Mouse (Mus musculus) liver, embryonic 11.5 days (tissue): ENCODE results near the gene Cpa5. TPM values are rescaled to one million over a fixed set of nuclear protein-coding genes. Genes with fewer than 3 reads are reported as not detected.

Experiments used
- ATAC-seq: fragments of 200-750 bp; cut with Nextera tagmentation; replicated peaks from 2 replicates; pipeline ENCODE4 v1.8.0; 2017; ENCODE audit warnings: moderate number of reproducible peaks, mild to moderate bottlenecking, moderate TSS enrichment, moderate library complexity; ENCODE audit not compliant: low FRiP score
- DNase-seq: peaks from one replicate; pipeline ENCODE4 v3.0.0-alpha.2; 2017; ENCODE audit warnings: low spot score
- H3K27ac ChIP-seq: fragments of 300-500 bp; sonication (generic); 2 replicates; pipeline ENCODE4 v1.5.1; 2014; ENCODE audit warnings: mild to moderate bottlenecking, low read depth, low read length, control low read depth
- H3K27me3 ChIP-seq: fragments of 300-500 bp; sonication (generic); replicated peaks from 2 replicates; pipeline ENCODE4 v1.6.1; 2014; ENCODE audit warnings: low read length, mixed read lengths; ENCODE audit not compliant: control insufficient read depth, insufficient read depth
- H3K36me3 ChIP-seq: fragments of 300-500 bp; sonication (generic); 2 replicates; pipeline ENCODE4 v1.6.1; 2014; ENCODE audit warnings: mild to moderate bottlenecking, low read length, moderate library complexity, mixed read lengths; ENCODE audit not compliant: control insufficient read depth, insufficient read depth
- H3K4me1 ChIP-seq: fragments of 300-500 bp; sonication (generic); replicated peaks from 2 replicates; pipeline ENCODE4 v1.6.1; 2014; ENCODE audit warnings: low read length, mixed read lengths; ENCODE audit not compliant: control insufficient read depth, insufficient read depth
- H3K4me2 ChIP-seq: fragments of 300-500 bp; sonication (generic); 2 replicates; pipeline ENCODE4 v1.6.1; 2014; ENCODE audit warnings: mild to moderate bottlenecking, control low read depth, moderate library complexity
- H3K4me3 ChIP-seq: fragments of 300-500 bp; sonication (generic); 2 replicates; pipeline ENCODE4 v1.5.1; 2014; ENCODE audit warnings: low read depth, low read length, control low read depth
- H3K9ac ChIP-seq: fragments of 300-500 bp; sonication (generic); 2 replicates; pipeline ENCODE4 v1.6.1; 2014; ENCODE audit warnings: low read depth, low read length, control low read depth
- H3K9me3 ChIP-seq: fragments of 300-500 bp; sonication (generic); 2 replicates; pipeline ENCODE4 v1.6.1; 2016; ENCODE audit warnings: low read length, inconsistent platforms, mixed read lengths; ENCODE audit not compliant: control insufficient read depth
- WGBS: fragments of 180-500 bp; shearing (Covaris S2); extraction: QIAGEN DNeasy Blood & Tissue Kit; methylation state at CpG from one replicate; pipeline ENCODE4 v1.1.7; 2014; 5-methylcytosine and 5-hydroxymethylcytosine counted together
- polyA plus RNA-seq: library from polyadenylated mRNA; unstranded; fragments of >200 nt; fragmentation: Nextera tagmentation; extraction: Ambion mirVana; gene quantifications from 2 replicates; pipeline ENCODE4 v1.2.1, GENCODE M21; 2014

Gene Cpa5
- polyA plus RNA-seq, 1 experiment from 2014 or later: not detected

DNA sequence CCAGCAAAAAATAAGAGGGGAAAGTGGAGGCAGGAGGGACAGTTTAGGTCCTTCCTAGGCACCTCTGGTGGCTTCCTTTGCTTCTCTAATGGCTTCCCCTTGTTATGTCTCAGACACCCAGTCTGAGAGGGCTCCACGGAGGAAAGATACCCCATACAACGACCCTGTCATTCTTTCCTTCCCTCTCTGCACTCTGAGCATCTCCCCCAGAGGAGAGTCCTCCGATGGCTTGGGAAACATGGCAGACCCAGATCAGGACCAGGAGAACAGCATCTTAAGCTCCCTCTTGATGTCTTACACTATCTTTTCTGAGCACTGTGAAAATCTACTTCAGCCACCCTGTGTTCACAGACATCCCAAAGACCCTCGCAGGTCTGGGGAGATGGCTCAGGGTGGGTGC, 4.9 kb downstream of the Cpa5 start:
- H3K27ac ChIP-seq: no peak overlapping the region
- WGBS: 41% methylated on average over 4 of the region's 4 CpGs
- peaks cover 16% of the 10 kb centered on the region for H3K4me1 ChIP-seq
- no peak overlapping the region for H3K4me2 ChIP-seq
- ATAC-seq: no peak
- H3K4me3 ChIP-seq: no peak overlapping the region
- H3K9ac ChIP-seq: no peak overlapping the region
- H3K9me3 ChIP-seq: no peaks in the 10 kb centered on the region
- H3K36me3 ChIP-seq: no peaks in the 10 kb centered on the region
- H3K27me3 ChIP-seq: peaks cover 40% of the 10 kb centered on the region
- no peak for DNase-seq

DNA sequence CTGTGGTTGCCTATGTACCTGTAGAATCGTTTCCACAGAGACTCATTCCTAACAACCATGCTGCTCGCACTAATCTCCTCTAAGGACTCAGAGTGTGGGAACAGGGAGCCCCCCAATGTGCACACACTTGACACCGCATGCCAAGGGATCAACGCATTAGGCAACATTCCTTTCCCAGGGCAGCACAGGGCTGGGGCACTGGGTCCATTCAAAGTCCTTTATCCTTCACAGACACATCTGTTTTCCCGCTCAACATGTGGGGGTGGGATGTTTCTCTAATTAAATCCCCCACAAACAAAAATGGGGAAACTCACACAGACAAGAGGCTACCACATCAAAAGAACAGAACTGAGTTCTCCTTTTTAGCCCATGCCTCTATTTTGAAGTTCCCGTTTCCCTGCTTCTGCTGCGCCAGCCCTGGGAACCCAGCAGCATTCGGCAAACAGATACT, 5.7 kb downstream of the Cpa5 start:
- Histone ChIP-seq H3K9me3 (no peaks in the 10 kb centered on the region), H3K27ac (no peak overlapping the region; the same call in 1 of the 2 replicates), H3K36me3 (no peaks in the 10 kb centered on the region), H3K4me3 (no peak overlapping the region), H3K4me1 (peaks cover 16% of the 10 kb centered on the region), H3K9ac (no peak overlapping the region), H3K4me2 (peak overlapping the region; percentile 33; the same call in 1 of the 2 replicates), H3K27me3 (peaks cover 40% of the 10 kb centered on the region)
- ATAC-seq (no peak), DNase-seq (no peak)
- WGBS: 7% methylated on average over 8 of the region's 8 CpGs

DNA sequence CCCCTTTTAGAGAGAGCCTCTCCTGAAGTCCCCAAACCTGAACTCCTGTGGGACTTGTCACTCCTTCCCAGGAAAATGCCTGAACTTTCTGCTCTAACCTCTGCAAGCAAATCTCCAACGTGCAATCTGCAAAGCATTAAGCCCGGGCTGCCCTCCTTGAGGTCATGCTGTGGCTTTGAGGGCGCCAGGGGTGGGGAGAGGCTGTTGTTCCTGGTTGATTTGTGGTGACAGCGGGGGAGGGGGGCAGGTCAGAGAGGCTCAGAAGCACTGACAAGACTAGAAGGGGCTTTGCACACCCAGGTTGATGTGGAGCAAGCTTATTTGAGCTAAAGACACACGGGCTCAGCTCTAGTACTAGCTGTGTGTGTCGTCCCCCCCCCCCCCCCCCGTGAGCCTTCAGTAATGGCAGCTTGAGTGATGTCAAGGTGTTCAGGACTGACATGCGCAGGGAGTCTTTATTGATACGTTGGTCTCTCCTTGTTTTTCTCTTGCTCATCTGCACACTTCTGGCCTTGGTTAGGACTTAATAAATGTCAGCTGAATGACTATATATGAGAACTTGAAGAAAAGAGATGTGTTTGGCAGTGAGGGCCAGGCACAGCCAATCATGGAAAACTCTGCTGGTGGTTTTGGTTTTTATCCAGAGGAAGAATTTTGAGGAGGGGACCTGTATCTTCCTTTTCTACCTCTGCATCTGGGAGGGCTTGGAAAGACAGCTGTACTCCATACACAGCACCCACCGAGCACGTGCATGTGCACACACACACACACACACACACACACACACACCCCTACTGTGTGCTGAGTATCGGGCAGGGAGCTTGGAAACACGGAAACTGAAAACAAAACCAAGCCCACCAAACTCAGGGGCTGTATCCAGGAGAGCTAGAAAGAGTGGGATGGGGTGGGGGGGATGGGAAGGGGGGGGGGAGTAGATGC, 6.5 kb downstream of the Cpa5 start:
- peak overlapping the region; percentile 20; the same call in 1 of the 2 replicates for H3K4me3 ChIP-seq
- WGBS: 9% methylated on average over 13 of the region's 13 CpGs
- H3K4me2 ChIP-seq: peak overlapping the region; percentile 33
- no peak overlapping the region for H3K9ac ChIP-seq
- no peak overlapping the region for H3K27ac ChIP-seq
- peaks cover 16% of the 10 kb centered on the region for H3K4me1 ChIP-seq
- no peaks in the 10 kb centered on the region for H3K9me3 ChIP-seq
- no peaks in the 10 kb centered on the region for H3K36me3 ChIP-seq
- DNase-seq (no peak), ATAC-seq (no peak)
- peaks cover 36% of the 10 kb centered on the region for H3K27me3 ChIP-seq

GRCm38 (mm10) chr6:30617959-30618590, 7.3 kb downstream of the Cpa5 start:
- Histone ChIP-seq H3K9me3 (no peaks in the 10 kb centered on the region), H3K27me3 (peaks cover 36% of the 10 kb centered on the region), H3K4me1 (peaks cover 16% of the 10 kb centered on the region), H3K27ac (no peak overlapping the region), H3K9ac (no peak overlapping the region), H3K4me2 (peak overlapping the region; percentile 38), H3K4me3 (peak overlapping the region; percentile 20; the same call in 1 of the 2 replicates), H3K36me3 (no peaks in the 10 kb centered on the region)
- WGBS: 10% methylated on average over 18 of the region's 18 CpGs
- DNase-seq (no peak), ATAC-seq (no peak)

GRCm38 (mm10) chr6:30618735-30619134, 7.9 kb downstream of the Cpa5 start:
- DNase-seq: no peak
- H3K27ac ChIP-seq: no peak overlapping the region
- ATAC-seq: no peak
- no peak overlapping the region for H3K9ac ChIP-seq
- no peaks in the 10 kb centered on the region for H3K36me3 ChIP-seq
- no peak overlapping the region for H3K4me3 ChIP-seq
- H3K27me3 ChIP-seq: peaks cover 36% of the 10 kb centered on the region
- H3K9me3 ChIP-seq: no peaks in the 10 kb centered on the region
- no peak overlapping the region for H3K4me2 ChIP-seq
- 47% methylated on average over 6 of the region's 6 CpGs for WGBS
- H3K4me1 ChIP-seq: peaks cover 16% of the 10 kb centered on the region

GRCm38 (mm10) chr6:30619606-30620005, 8.8 kb downstream of the Cpa5 start:
- 69% methylated on average over 5 of the region's 5 CpGs for WGBS
- H3K9ac ChIP-seq: no peak overlapping the region
- no peak for DNase-seq
- no peaks in the 10 kb centered on the region for H3K36me3 ChIP-seq
- peaks cover 16% of the 10 kb centered on the region for H3K4me1 ChIP-seq
- ATAC-seq: no peak
- H3K4me2 ChIP-seq: no peak overlapping the region
- no peak overlapping the region for H3K27ac ChIP-seq
- no peak overlapping the region for H3K4me3 ChIP-seq
- H3K27me3 ChIP-seq: peaks cover 36% of the 10 kb centered on the region
- no peaks in the 10 kb centered on the region for H3K9me3 ChIP-seq

DNA sequence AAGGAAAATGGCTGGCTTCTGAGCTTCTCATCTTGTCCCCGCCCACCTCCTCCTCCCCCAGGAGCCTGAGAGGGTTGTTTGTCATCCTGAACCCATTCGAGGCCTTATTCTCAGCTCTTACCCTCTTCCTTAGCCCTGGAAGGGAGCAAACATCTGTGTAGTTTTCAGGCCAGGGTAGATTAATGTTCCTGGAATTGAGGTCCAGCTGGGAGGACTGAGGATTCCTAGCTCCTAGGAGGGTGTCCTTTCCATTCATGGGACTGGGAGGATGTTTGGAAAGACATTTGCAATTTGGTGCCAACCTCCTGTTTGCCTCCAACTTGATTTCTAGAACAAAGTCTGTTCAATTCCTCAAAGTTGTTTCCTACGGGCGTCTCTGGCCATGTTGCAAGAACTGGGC, 9.8 kb downstream of the Cpa5 start:
- WGBS: 69% methylated on average over 4 of the region's 4 CpGs
- H3K4me1 ChIP-seq: peaks cover 16% of the 10 kb centered on the region
- no peak for ATAC-seq

GRCm38 (mm10) chr6:30620994-30621393, 10.2 kb downstream of the Cpa5 start:
- 79% methylated on average over 6 of the region's 6 CpGs for WGBS
- Histone ChIP-seq H3K4me1 (peaks cover 14% of the 10 kb centered on the region), H3K36me3 (no peaks in the 10 kb centered on the region), H3K4me3 (no peak overlapping the region), H3K9me3 (no peaks in the 10 kb centered on the region), H3K27ac (no peak overlapping the region), H3K9ac (no peak overlapping the region), H3K4me2 (no peak overlapping the region), H3K27me3 (peaks cover 26% of the 10 kb centered on the region)
- DNase-seq (no peak), ATAC-seq (no peak)

More for the DNA sequence above, 9.8 kb downstream of the Cpa5 start:
- Histone ChIP-seq H3K27me3 (peaks cover 30% of the 10 kb centered on the region), H3K27ac (no peak overlapping the region), H3K9me3 (no peaks in the 10 kb centered on the region), H3K9ac (no peak overlapping the region), H3K4me3 (no peak overlapping the region), H3K36me3 (no peaks in the 10 kb centered on the region), H3K4me2 (no peak overlapping the region)
- no peak for DNase-seq
